Mouse (Mus musculus) cerebellum, postnatal 10 days (tissue): ENCODE measurements around the gene Clasp2.
A peak's percentile ranks its signal among the peaks of the same experiment; 100 is the strongest.

Source experiments
- DNase-seq, 2 experiments: peaks; one replicate each; pipeline ENCODE4 v3.0.0; 2021; ENCODE audit warnings: mixed read lengths in 2 of 2

Clasp2 gene

GRCm38 (mm10) chr9:113935638-113936037 lies 194.4 kb downstream of the Clasp2 start:
- DNase-seq = no peak

DNA sequence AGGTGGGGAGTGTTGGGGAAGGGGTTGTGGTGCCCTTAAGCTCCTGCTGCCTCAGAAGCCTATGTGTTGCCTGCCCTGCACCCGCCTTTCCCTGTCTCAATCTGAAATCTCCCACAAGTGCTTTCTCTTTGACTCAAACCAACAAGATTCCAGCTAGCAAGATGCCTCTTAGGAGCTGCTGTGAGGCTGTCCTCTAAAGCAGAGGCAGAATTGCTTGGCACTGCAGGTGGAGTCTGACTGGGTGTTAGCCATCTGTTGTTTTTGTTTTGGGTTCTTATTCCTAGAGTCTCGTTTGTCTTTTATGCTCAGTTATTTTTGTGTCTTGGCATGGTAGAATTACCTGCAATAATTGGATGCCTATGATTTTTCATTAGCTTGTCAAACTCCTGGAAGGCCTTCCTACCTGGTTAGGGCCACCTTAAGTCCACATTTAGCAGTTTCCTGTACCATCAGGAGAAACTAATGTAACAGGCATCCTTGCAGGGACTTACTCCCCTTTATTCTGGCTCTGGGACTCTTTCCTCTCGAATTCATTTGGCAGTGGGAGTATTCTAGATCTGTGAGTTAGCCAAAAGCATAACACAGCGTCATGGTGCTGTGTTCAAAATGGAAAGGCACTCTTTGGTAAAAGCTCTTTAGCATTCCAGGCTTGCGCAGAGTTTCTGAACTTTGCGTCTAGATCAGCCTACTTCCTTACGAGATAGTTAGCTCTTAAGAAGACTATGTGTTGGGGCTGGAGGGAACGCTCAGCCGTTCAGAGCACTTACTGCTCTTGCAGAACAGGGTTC lies 198.0 kb downstream of the Clasp2 start:
- DNase-seq = peak; percentile 41 to 47

DNA sequence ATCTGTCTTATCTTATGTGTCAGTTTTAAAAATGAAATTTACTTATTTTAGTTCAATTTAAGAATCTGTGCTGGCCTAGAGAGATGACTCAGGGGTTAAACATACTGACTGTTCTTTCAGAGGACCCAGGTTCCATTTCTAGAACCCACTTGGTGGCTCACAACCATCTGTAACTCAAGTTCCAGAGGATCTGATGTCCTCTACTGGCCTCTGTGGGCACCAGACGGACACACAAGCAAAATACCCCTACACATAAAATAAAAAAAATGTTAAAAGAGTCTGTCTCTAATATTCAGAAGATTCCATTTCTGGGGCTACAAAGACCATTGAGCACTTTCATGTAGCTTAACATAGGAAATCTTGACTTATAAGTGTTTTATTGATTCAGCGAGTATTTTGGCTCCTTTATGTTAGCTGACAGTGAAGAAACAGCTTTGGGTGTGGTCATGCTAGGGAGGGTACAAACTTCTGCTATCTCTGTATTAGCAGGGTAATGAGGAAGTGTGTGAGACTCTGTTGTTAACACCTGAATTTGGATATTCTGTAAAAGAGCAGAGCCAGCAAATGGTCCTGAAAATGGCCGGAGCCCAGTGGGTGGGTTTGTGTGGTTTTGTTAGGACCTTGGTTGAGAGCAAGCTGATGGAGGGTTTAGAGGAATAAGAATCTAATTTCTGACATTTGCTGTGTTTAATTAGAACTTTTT lies 200.0 kb downstream of the Clasp2 start:
- no peak for DNase-seq

GRCm38 (mm10) chr9:113943372-113943771 lies 202.1 kb downstream of the Clasp2 start:
- DNase-seq = no peak

- DNase-seq = no peak
Measured at GRCm38 (mm10) chr9:113947216-113947615, 205.9 kb downstream of the Clasp2 start.

GRCm38 (mm10) chr9:113957777-113958176 lies 216.5 kb downstream of the Clasp2 start:
- DNase-seq = no peak

- DNase-seq = no peak
Measured at GRCm38 (mm10) chr9:113963718-113964117, 222.4 kb downstream of the Clasp2 start.

GRCm38 (mm10) chr9:113964415-113964814 lies 223.1 kb downstream of the Clasp2 start:
- DNase-seq = no peak

DNA sequence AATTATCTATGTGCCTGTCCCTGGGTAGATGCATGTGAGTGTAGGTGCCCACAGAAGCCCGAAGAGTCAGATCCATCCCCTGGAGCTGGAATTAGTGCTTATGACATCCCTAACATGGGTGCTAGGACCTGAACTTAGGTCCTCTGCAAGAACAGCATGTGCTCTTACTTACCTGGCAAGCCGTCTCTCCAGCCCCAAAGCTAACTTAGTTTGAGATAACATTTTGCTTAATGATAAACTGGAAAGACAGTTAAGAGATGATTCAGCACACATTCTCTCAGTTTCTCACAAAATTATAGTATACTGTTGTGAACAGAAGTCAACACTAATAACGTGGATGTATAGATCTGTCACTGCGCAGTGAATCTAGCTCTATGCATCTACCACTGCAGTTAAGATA lies 225.6 kb downstream of the Clasp2 start:
- no peak for DNase-seq

GRCm38 (mm10) chr9:113968967-113969366 lies 227.7 kb downstream of the Clasp2 start:
- DNase-seq = no peak
